Comparison of ENCODE assay signal across 17 mouse cellular contexts in the genomic region with DNA sequence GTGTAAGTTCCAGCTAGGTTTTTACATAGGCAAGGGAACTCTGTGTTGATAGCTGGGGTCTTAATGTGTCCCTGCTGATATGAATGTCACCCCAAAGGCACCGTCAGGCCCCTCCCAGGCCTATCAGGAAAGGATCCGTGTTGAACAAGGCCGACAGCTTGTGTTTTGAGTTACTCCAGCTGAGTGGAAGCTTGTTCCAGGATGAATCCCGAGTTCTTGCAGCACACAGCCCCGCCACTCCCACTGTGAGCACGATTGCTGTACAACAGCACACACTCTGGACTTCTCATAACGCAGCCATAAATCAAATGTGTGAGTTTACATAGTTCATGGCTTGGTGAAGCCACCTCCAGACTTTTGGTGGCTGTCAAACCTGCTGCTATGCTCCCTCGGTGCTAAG.
"Had no signal": no experiment of that assay in that cellular context is flagged by ENCODE, and none has a peak within 500 bp of the region (broad histone marks: within the 10 kb centered on the region; RNA-seq: fewer than 3 reads in every experiment).

No protein-coding gene starts in this region.

- H3K4me2 ChIP-seq: hindbrain, embryonic 12.5 days; liver, embryonic 13.5 days; midbrain, embryonic 11.5 days; midbrain, embryonic 15.5 days; neural tube, embryonic 12.5 days had no signal

- H3K9me3 ChIP-seq: hindbrain, embryonic 12.5 days; limb, embryonic 12.5 days; liver, embryonic 13.5 days; megakaryocyte, embryonic 14.5 days; midbrain, embryonic 15.5 days; neural tube, embryonic 12.5 days had no signal

- H3K4me3 ChIP-seq: hindbrain, embryonic 12.5 days; limb, embryonic 12.5 days; liver, embryonic 13.5 days; megakaryocyte, embryonic 14.5 days; midbrain, embryonic 15.5 days; neural tube, embryonic 12.5 days had no signal

- ATAC-seq: hindbrain, embryonic 16.5 days; inflammation-experienced regulatory T-cells, adult 6 months; liver, postnatal 0 days; midbrain, embryonic 15.5 days had no signal

- H3K27ac ChIP-seq: hindbrain, embryonic 12.5 days; limb, embryonic 12.5 days; liver, embryonic 13.5 days; macrophage; midbrain, embryonic 15.5 days; neural tube, embryonic 12.5 days had no signal

- H3K27me3 ChIP-seq: hindbrain, embryonic 12.5 days; liver, embryonic 13.5 days; midbrain, embryonic 15.5 days had no signal

- H3K4me1 ChIP-seq: hindbrain, embryonic 12.5 days; midbrain, embryonic 15.5 days; neural tube, embryonic 12.5 days had no signal

- H3K36me3 ChIP-seq: hindbrain, embryonic 12.5 days; limb, embryonic 12.5 days; liver, embryonic 13.5 days; midbrain, embryonic 15.5 days; neural tube, embryonic 12.5 days had no signal

- DNase-seq: kidney, adult 18-20 months; liver; liver, embryonic 13.5 days; liver, postnatal 0 days; retina, postnatal 1 day; right cerebral cortex, postnatal 4 days; spleen, adult 18-20 months; thymus, postnatal 4 days had no signal

- H3K9ac ChIP-seq: hindbrain, embryonic 12.5 days; limb, embryonic 12.5 days; liver, embryonic 13.5 days; liver, postnatal 0 days; midbrain, embryonic 15.5 days; neural tube, embryonic 12.5 days had no signal
